Mouse (Mus musculus) cerebellum, adult 9-10 months (tissue): Measurements from ENCODE around the gene Pak4.
A peak's percentile ranks its signal among the peaks of the same experiment; 100 is the strongest.
"Not testable (repeated sequence)": the region's sequence is repeated elsewhere in the genome, so short reads cannot be mapped to it uniquely, and the experiment has no call there.

Source experiments
- DNase-seq: peaks from one replicate; pipeline ENCODE4 v3.0.0; 2022

The Pak4 gene

GRCm38 (mm10) chr7:28560856-28561255, 37.1 kb downstream of the Pak4 start:
- DNase-seq = no peak

GRCm38 (mm10) chr7:28558486-28558885, 39.5 kb downstream of the Pak4 start:
- DNase-seq = no peak

GRCm38 (mm10) chr7:28557708-28558107, 40.3 kb downstream of the Pak4 start:
- DNase-seq = no peak

- DNase-seq = no peak
Measured at GRCm38 (mm10) chr7:28557069-28557468, 40.9 kb downstream of the Pak4 start.

GRCm38 (mm10) chr7:28555939-28556535, 41.9 kb downstream of the Pak4 start:
- DNase-seq = no peak

GRCm38 (mm10) chr7:28553076-28553475, 44.9 kb downstream of the Pak4 start:
- DNase-seq = no peak

- DNase-seq = no peak
Measured at GRCm38 (mm10) chr7:28547628-28548027, 50.4 kb downstream of the Pak4 start.

GRCm38 (mm10) chr7:28547154-28547553, 50.8 kb downstream of the Pak4 start, which contains the start of gene Nccrp1:
TSS of gene Nccrp1 (minus strand) at chr7:28547254.
- DNase-seq = no peak

GRCm38 (mm10) chr7:28546649-28547048, 51.3 kb downstream of the Pak4 start:
- DNase-seq = no peak

- no peak for DNase-seq
Measured at GRCm38 (mm10) chr7:28545891-28546210, 52.1 kb downstream of the Pak4 start.

GRCm38 (mm10) chr7:28545048-28545890, 52.7 kb downstream of the Pak4 start:
- no peak for DNase-seq

- DNase-seq = no peak
Measured at GRCm38 (mm10) chr7:28544051-28544601, 53.9 kb downstream of the Pak4 start.

GRCm38 (mm10) chr7:28540526-28540925, 57.5 kb downstream of the Pak4 start, which contains the start of gene Sycn:
TSS of gene Sycn (plus strand) at chr7:28540885.
- DNase-seq = no peak

- not testable (repeated sequence) for DNase-seq
Measured at GRCm38 (mm10) chr7:28538886-28539285, 59.1 kb downstream of the Pak4 start.

GRCm38 (mm10) chr7:28532005-28532404, 66.0 kb downstream of the Pak4 start:
- DNase-seq = no peak

- peak; percentile 67 for DNase-seq
Measured at GRCm38 (mm10) chr7:28527922-28528719, 69.9 kb downstream of the Pak4 start.

- not testable (repeated sequence) for DNase-seq
Measured at GRCm38 (mm10) chr7:28522536-28522935, 75.4 kb downstream of the Pak4 start, which contains the start of gene Ifnl3. TSS of gene Ifnl3 (plus strand) at chr7:28522836.

- DNase-seq = no peak
Measured at GRCm38 (mm10) chr7:28511441-28511840, 86.5 kb downstream of the Pak4 start.

GRCm38 (mm10) chr7:28510405-28510974, 87.5 kb downstream of the Pak4 start, which contains the start of gene Ifnl2:
TSS of gene Ifnl2 (minus strand) at chr7:28510455.
- not testable (repeated sequence) for DNase-seq

GRCm38 (mm10) chr7:28509121-28509520, 88.9 kb downstream of the Pak4 start:
- not testable (repeated sequence) for DNase-seq
